Comparison of ENCODE assay signal across 11 mouse cellular contexts in genomic region chr15:36666566-36666965, GRCm38 (mm10).
DNase-seq lines count a peak whose midpoint lies in the region; ATAC-seq lines count a peak whose summit lies in the region.
"Had no signal": no experiment of that assay in that cellular context is flagged by ENCODE, and none has a peak within 500 bp of the region (broad histone marks: within the 10 kb centered on the region; RNA-seq: fewer than 3 reads in every experiment).

No protein-coding gene starts in this region.

- H3K4me3 ChIP-seq in midbrain, embryonic 14.5 days (replicated peaks; ENCODE audit: low read depth, low read length): no peak overlapping the region
- H3K4me3 ChIP-seq: layer of hippocampus, adult 2 months; midbrain, embryonic 12.5 days had no signal

- H3K27ac ChIP-seq in midbrain, embryonic 14.5 days (replicated peaks; ENCODE audit: low read depth, low read length): no peak overlapping the region
- H3K27ac ChIP-seq: layer of hippocampus, adult 2 months; liver, embryonic 14.5 days; midbrain, embryonic 12.5 days had no signal

- 65% methylated on average over 3 of the region's 3 CpGs for WGBS in midbrain, embryonic 14.5 days

- H3K36me3 ChIP-seq in midbrain, embryonic 14.5 days (ENCODE audit: control insufficient read depth, insufficient read depth, low read length): no peaks in the 10 kb centered on the region
- H3K36me3 ChIP-seq: midbrain, embryonic 12.5 days had no signal

- H3K4me2 ChIP-seq in midbrain, embryonic 14.5 days (ENCODE audit: low read length): no peak overlapping the region
- H3K4me2 ChIP-seq: midbrain, embryonic 12.5 days had no signal

- H3K4me1 ChIP-seq in midbrain, embryonic 14.5 days (ENCODE audit: control insufficient read depth, insufficient read depth, low read length): 0 out of 2 replicates have a peak, but pooled peaks cover 4% of the 10 kb centered on the region

- intact Hi-C loops in gastrocnemius, postnatal 36 days (cut with DNase I): no loop called here
- intact Hi-C loops in left cerebral cortex, postnatal 14 days (cut with DNase I): no loop called here

- H3K9ac ChIP-seq in midbrain, embryonic 14.5 days (replicated peaks; ENCODE audit: low read length): no peak overlapping the region
- H3K9ac ChIP-seq: liver, embryonic 14.5 days; midbrain, embryonic 12.5 days had no signal

- peak; percentile 28 to 43 for DNase-seq in B cell, adult 2 months
- peak; percentile 69 for DNase-seq in T-cell, adult 2 months (ENCODE audit: low spot score)
- peak; percentile 79 to 85 for DNase-seq in lung, adult 18-20 months
- DNase-seq in naive thymus-derived CD4-positive, alpha-beta T cell, adult 2 months (ENCODE audit: low read depth): peak; percentile 48
- no peak for DNase-seq in midbrain, embryonic 14.5 days
- DNase-seq in gastrocnemius, postnatal 36 days: no peak
- DNase-seq in MN1 (ENCODE audit: low spot score): no peak
- no peak for DNase-seq in left cerebral cortex, postnatal 14 days (ENCODE audit: low spot score in 2 of 2)

- H3K9me3 ChIP-seq in midbrain, embryonic 14.5 days (ENCODE audit: control insufficient read depth, low read length): no peaks in the 10 kb centered on the region
- H3K9me3 ChIP-seq: midbrain, embryonic 12.5 days had no signal

- no peak for ATAC-seq in midbrain, embryonic 14.5 days (ENCODE audit: low FRiP score, low TSS enrichment)

- H3K27me3 ChIP-seq in midbrain, embryonic 14.5 days (ENCODE audit: control insufficient read depth, insufficient read depth, low read length): no peaks in the 10 kb centered on the region
- H3K27me3 ChIP-seq: midbrain, embryonic 12.5 days had no signal

Comparison
In these comparisons a context has a peak if more than half of its experiments do, and no peak if none do; other contexts are left out.
1. DNase-seq: peak in B cell, adult 2 months (2 of 2), T-cell, adult 2 months (single experiment), lung, adult 18-20 months (2 of 2) and naive thymus-derived CD4-positive, alpha-beta T cell, adult 2 months (single experiment); none in midbrain, embryonic 14.5 days (single experiment), gastrocnemius, postnatal 36 days (0 of 2), MN1 (single experiment) and left cerebral cortex, postnatal 14 days (0 of 2).